Mouse (Mus musculus) frontal cortex, postnatal 14 days (tissue): Measurements from ENCODE around the gene 1700001C02Rik.

ENCODE experiments used
- DNase-seq, 2 experiments: peaks; one replicate each; pipeline ENCODE4 v3.0.0; 2022; ENCODE audit warnings: low spot score in 2 of 2

1700001C02Rik gene

DNA sequence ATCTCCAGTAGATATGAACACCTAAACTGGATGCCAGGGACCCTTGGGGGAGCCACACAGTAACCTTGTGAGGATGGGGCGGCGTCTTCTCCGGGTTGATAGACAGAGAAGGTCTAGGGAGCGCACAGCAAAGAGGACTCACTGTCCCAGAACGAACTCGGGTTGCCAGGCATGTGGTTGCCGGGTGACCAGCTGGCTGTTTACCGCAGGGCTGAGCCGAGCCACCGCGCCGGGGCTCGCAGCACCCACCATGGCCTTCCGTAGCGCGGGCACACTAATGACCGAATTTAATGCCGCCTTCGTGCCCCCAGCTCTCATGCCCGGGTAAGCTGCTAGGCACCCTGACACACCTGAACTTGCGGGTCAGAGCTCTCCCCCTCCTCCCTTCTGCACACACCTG, at the start of gene 1700001C02Rik:
TSS of gene 1700001C02Rik (plus strand) at position 187 of the 400 bp plus-strand sequence.
- no peak for DNase-seq

DNA sequence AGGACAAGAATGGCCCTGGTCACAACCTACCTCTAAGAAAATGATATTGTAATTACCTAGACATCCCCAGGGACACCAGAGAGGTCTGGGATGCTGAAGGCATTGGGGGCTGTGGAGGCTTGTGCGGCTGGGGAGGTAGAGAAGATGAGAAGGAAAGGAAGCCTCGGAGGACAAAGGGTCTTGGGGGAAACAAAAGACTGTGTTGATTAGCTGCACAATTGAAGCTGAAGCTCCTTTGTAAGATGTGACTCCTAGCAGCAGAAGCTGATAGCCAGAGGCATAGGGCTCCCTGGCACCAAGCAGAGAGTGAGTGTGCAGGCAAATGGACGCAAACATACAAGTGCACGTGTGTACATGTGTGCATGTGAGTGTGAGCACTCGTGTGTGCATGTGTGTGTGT, 49.2 kb upstream of the 1700001C02Rik start:
- DNase-seq, result no peak

DNA sequence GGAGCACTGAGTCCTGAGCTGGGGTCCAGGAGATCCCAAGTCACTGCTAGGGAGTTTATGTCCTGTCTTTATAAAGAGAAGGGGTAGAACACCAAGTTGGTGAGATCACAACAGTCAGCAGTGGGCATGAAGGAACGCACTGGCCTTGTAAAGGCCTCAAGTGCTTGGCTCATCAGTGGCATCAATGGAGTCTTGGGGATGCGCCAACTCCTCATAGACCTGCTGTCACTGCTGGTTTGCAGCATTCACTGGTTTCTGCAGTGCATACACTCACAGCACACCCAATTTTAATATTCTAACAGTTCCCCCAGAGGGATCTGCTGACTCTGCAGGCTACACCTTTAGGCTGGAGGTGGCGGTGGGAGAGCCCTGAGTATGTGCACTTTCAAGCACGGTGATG, 42.7 kb upstream of the 1700001C02Rik start:
- no peak for DNase-seq

DNA sequence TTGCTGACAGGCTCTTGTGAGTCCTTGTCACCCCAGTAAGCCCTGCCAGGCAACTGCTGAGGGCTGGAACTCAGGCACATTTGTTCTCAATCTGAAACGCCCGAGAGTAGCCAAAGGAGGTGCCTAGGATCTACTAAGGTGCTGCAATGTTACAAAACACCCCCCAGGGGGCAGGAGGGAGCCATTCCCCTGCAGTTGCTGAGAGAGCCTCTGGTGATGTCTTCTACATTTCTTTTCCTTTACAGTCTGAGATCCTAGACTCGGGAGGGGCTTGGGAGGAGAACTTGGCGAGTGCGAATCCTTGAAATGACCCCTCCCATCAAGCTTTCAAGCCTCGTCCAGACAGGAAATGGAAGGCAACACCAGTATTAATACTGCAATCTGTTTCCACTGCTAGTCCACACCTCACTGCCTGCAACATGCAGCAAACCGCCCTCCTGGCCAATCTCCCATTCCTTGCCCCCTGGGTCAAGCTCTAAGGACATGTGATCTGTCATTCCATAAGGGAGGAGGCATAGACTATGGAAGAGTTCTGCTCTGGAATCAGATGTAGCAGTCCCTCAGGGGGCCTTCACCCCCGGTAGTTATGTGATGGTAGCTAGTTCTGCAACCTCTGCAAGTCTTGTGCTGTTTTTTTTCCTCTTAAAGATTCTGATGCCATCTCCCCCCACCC, 42.1 kb upstream of the 1700001C02Rik start:
- DNase-seq, result peak in 1 of 2 experiments; percentile 53

DNA sequence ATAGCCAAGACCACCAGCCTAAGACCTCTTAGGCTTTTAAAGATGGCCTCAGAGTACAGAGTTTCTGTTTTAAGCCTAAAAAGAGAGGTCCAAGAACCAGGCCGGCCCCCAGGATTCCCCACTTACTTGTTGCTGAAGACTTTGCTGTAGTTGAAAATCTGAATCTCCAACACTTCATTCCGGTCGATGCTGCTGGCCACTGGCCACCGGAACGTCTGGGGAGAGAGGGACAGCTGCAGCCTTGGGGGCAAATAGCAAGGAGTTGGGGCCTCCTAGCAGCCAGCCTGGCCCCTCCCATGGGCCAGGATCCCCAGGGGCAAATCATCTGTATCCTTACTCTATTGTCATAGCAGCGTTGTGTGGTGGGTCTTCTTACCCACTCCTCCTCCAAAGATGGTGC, 38.4 kb upstream of the 1700001C02Rik start:
- no peak for DNase-seq

DNA sequence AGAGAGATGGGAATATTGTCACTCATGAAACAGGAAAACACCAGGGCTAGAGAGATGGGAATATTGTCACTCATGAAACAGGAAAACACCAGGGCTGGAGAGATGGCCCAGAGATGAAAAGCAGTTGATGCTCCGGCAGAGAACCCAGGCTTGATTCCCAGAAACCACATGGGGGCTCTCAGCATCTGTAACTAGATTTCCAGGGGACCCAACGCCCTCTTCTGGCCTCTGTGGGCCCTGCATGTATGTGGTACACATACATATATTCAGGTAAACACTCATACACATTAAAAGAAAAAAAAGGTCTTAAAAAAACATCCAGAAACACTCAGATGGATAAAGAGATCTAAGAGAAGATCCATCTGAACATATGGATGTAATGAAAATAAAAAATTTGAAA, 26.9 kb upstream of the 1700001C02Rik start:
- DNase-seq, result no peak

DNA sequence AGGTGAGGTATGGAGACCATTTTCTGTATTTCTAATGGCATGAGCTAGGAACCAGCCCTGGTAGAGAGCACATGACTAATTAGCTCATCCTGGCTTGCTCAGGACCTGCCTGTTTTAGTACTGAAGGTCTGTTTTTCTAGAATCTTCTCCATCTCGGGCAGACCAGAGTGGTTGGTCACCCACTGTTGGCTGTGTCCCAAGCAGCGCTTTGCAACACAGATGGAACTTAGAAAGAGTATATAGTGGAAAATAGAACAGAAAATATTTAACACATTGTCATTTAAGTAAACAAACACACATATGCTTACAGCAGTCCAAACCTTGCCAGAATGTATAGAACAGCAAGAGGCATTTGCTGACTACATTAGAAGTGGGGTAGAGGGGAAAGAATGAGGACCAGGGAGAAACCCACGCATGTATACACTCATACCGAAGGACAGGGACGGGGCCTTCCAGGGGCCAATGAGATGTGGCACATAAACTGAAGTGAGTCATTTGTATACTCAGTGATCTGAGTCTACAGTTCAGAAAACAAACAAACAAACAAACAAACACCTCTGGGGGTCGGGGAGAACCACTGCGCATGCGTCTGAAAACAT, 25.4 kb upstream of the 1700001C02Rik start:
- DNase-seq, result no peak

DNA sequence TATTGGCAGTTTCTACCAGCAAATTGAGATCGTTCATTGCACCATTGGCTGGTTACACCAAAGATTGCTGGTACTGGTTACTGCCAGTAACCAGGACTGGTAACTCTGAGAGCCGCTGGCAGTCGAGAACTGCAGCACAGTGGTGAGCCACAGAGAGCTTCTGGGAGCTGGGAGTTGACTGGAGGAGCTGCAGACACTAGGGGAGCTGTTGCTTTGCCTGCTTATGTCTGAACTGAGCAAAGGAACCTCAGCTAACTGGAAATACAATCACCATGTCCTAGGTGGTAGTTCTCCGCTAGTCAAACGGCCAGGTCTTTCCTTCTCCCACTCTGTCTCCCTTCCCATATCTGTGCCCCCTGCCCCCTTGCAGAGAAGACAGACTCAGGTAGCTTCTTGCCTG, 23.7 kb upstream of the 1700001C02Rik start:
- DNase-seq, result no peak

DNA sequence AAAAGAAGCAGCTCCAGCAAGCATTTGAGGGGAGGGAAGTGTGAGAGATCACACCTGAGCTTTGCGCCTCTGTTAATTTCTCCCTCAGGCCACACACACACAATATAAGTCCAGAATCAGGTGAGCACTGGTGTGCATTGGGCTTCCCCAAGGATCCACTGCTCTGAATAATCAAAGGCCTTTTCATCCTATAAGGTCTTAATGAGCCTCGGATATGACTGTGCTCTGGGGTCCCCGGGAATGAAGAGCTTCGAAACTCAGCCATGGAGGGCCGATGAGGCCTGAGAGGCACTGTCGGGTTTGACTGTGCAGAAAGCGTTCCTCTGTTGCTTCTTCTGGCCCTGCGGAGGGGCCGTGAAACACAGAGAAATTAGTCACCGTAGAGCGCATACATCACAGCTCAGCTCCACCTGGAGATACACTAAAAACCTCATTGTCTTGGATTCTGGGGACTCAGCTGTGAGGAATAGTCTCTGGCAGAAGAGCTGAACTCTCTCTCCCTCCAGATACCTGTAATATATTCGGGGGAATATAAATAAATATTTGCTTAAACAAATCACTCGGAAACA, 21.4 kb upstream of the 1700001C02Rik start:
- no peak for DNase-seq

DNA sequence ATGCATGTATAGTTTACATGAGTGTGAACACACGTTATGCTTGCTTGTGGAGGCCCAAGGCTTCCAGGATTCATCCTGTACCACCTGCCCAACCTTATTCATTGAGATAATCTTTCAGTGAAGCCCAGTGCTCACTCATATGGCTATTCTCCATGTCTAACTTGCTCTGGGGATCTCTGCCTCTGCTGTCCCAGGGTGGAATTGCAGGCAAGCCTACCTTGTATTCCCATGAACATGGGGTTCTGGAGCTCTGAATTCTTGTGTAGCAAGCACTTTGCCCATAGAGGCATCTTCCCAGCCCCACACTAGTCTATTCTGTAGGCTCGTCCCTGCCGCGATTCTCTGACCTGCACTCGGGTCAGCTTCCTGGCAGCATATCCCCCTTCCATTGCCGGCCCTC, 9.8 kb upstream of the 1700001C02Rik start:
- no peak for DNase-seq

DNA sequence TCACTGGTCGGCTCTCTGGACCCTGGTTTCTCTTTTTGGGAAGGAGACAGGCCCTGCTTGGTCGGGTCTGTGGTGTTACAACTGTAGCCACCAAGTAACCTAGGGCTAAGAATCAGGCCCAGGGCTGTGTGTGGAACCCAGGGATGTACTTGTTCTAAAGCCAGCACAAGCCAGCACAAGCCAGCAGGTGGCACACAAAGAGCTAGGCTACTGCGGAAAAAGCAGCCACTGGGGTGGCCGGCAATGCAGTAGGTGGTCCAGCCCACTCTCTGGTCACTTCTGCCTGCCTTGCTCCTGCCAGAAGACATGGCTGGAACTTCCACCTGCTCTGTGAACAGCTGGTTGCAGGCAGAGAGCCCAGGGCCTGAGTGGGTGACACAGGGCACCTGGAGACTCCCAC, 5.7 kb upstream of the 1700001C02Rik start:
- no peak for DNase-seq

DNA sequence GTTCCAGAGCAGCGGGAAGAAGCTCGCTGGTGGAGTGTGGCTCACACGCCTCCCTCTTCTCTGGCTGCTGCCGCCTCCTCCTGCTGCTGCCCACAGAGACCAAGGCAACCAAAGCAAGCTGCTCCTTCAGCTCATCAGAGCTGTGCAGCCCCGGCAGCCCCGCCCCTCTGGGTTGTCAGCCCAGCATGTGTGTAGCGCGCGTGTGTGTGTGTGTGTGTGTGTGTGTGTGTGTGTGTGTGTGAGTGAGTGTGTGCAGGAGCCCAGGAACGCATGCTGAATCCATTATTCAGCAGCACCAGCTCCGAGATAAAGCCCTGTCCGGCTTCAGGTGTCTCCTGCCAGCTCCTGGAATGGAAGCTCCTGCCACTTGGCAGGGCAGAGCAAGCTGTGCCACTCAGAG, 4.0 kb upstream of the 1700001C02Rik start, which contains the start of gene Otof:
TSS of gene Otof (minus strand) at position 112 of the 400 bp plus-strand sequence.
- peak; percentile 49 to 55 for DNase-seq

DNA sequence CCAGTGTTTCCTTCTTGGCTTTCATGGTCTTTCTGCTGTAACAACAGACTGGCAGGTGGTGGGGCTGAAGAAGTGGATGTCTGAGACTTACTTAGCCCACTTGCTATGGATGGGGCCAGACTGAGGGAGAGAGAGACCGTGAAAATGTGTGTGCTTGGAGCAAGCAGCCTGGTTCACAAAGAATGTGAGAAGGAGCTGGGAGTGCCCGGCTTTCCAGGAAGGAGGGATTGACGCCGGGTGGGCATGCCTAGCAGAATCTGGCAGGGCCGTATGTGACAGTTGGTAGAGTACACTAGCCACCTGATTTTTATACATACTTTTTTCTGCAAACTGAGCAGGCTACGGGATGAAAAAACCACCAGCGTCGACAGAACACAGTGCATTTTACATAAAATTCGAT, 468 bp downstream of the 1700001C02Rik start:
- DNase-seq, result peak in 1 of 2 experiments; percentile 17

DNA sequence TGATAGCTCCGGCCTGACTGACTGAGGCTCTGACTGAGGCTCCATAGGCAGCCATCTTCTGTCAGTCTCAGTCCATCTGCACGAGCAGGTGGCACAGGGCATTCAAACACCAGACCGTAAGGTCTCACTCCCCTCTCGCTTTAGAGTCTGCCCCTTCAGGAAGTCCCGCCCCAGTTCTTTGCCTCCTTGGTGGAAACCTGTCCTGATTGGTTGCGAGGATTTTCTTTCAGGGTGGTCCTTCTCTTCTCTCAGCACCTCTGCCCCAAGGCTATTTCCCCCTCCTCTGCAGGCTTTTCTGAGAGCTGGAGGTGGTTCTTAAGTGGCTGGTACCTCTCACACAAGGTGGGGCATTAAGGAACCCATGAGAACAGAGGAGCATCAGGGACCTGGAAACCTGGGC, 4.6 kb downstream of the 1700001C02Rik start:
- no peak for DNase-seq

DNA sequence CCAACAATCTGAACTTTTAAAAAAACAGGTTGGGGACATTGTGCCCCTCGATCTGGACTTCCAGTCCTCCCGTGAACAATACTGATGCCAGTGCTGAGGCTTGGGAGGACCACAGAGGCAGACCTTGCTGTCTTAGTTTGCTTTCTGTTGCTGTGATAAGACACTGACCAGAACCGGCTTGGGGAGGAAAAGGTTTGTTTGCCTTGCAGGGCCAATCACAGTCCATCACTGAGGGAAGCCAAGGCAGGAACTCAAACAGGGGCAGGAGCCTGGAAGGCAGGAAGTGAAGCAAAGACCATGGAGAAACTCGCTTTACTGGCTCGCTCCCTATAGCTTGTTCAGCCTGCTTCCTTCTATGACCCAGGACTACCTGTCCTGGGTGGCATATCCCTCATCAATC, 6.3 kb downstream of the 1700001C02Rik start:
- no peak for DNase-seq

DNA sequence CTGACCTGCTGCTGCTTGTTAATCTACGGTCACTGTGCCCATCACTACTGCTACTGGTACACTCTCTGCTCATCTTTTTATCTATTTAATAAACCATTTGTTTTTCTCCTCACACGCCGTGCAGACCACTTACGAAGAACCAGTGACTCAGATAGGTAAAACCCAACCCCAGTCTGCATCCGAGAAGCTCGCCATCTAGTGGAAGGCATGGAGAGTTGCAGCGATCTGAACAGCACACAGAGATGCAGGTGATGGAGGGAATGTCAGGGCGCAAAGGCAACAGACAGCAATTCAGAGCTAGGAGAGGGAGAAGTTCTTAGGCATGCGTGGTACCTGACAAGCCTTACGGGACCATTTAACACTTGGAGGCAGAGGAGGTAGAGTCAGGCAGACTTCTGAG, 10.7 kb downstream of the 1700001C02Rik start:
- peak in 1 of 2 experiments; percentile 25 for DNase-seq

DNA sequence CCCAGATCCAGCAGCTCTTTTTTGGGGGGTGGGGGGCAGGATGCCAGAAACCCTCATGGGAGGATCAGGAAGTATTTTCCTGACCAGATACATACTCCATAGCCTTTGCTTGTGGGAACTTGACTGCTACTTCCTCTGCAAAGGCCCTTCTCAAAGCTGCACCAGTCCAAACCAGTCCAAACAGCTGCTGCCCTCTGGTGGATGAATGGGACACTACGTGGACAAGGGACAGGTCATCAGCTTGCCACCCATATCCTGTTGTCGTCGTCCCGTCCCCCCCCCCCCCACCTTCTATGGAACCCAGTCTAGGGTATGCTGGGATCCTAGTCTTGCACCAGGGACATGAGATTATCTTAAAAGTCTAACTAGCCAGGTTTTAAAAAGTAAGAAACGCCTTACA, 16.5 kb downstream of the 1700001C02Rik start:
- DNase-seq, result peak; percentile 26 to 66

DNA sequence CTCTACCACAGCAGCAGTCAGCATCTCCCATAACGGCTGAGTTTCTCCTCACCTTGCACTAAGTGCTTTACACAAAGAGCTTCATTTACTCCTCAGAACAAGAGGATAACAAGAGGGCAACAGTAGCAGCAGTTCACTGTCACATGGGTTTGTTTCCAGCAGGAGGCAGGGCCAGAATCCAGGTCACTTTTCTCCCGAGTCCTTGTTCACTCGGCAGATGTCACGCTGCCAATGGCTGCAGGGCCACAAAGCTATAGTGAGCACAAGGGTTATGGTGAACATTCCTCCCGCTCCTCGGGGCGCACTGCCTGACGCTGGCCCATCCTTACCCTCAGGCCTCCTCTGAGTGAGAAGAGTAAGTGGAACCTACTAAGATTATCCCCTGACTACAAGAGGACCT, 17.7 kb downstream of the 1700001C02Rik start:
- DNase-seq, result no peak

DNA sequence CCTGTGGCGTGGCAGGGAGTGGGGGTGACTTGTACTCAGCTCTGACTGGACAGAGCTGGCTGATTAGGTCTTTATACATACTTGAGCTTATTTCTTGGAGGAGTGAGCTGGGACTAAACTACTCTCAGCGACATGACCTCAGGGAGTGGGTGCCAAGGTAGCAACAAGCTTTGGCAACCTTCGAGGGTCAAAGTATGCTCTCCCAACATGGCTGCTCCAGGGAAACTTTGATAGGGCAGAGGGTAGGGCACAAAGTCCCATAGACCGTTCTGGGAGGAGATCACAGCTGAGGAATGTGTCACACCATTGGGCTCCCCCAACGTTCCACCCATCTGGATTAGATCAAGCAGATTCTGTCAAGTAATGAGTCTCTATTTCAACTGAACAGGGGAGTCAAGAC, 18.7 kb downstream of the 1700001C02Rik start:
- no peak for DNase-seq

DNA sequence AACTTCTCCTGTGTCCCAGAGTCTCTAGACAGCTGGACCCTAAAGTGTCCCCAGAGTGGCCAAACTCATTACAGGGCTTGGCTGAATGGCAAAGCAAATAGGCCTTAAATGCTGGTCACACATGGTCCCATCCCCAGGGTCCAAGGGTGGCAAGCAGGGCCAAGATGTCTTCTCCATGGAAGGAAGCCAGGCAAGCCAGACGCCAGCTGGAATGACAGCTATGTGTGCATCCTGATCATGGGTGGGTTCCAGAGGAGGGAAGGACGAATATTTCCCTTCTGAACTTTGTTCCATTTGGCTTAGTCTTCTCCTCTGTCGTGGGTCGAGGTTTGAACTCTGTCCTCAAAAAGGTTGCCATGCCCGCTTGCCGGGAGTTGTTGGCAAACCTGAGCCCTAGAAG, 19.3 kb downstream of the 1700001C02Rik start:
- no peak for DNase-seq

DNA sequence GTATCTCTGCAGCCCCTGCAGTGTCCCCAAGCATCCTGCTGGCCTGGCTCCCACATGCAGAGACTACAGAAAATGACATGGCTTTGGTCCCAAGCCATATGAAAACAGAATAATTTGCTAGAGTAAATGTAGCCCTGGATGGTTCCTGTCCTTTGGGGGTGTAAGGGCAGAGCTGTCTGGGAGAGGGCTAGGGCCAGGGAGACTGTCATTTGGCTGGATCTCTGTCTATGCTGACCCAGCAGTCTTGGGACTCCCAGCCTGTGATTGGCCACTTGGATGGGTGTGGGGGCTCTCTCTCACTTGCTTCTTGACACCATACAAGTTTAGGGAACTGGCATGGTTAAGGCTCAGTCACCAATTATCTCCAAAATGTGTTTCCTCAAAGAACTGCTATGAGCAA, 24.4 kb downstream of the 1700001C02Rik start:
- DNase-seq, result no peak

DNA sequence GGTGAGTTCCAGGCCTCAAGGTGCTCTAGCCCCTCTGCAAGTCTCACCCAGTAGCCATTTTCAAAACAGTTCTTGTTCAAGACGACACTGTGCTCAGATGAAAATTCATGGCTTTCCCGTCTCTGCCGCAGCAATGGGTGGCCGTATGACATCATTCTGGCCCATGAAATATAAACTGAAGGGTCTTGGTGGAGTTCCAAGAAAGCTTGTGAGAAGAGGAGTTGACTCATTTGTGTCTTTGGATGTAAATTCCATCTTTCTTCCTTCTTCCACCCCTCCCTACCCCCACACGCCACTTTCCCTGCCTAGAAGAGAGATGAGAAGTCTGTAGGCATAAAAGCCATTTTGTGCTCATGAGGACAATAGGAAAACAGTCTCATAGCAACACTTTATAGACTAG, 25.0 kb downstream of the 1700001C02Rik start:
- DNase-seq, result no peak

DNA sequence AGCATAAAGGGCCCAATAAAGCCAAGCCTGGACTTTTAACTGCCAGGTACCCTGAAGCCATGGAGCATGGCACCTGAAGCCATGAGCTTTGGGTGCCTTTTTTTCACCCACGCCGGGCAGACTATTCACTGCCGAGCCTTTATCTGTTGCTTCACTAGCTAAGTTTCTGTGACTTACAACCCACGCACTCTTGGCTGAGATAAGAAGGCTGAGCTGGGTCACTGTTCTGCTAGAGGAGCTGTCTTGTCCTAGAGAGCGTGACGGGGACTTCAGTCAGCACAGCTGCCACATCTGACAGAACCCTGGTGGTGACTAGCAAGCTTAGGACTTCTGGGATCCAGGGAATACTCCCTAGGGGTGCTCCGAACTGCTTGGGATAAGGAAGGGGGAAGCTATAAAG, 27.9 kb downstream of the 1700001C02Rik start:
- no peak for DNase-seq
